Mouse (Mus musculus) embryonic facial prominence, embryonic 12.5 days (tissue): ENCODE measurements around the gene Gfod2. TPM values are rescaled to one million over a fixed set of nuclear protein-coding genes. Genes with fewer than 3 reads are reported as not detected.

ENCODE experiments used
- ATAC-seq: fragments of 200-750 bp; cut with Nextera tagmentation; 2 replicates; pipeline ENCODE4 v1.8.0; 2017; ENCODE audit not compliant: insufficient number of reproducible peaks, insufficient read depth, low FRiP score, low TSS enrichment
- H3K27ac ChIP-seq: fragments of 300-500 bp; sonication (generic); 2 replicates; pipeline ENCODE4 v1.5.1; 2016; ENCODE audit warnings: mild to moderate bottlenecking
- H3K27me3 ChIP-seq: fragments of 300-500 bp; sonication (generic); 2 replicates; pipeline ENCODE4 v1.6.1; 2016; ENCODE audit warnings: mild to moderate bottlenecking, moderate library complexity
- H3K36me3 ChIP-seq: fragments of 300-500 bp; sonication (generic); 2 replicates; pipeline ENCODE4 v1.6.1; 2016; ENCODE audit warnings: mild to moderate bottlenecking
- H3K4me1 ChIP-seq: fragments of 300-500 bp; sonication (generic); 2 replicates; pipeline ENCODE4 v1.6.1; 2016
- H3K4me2 ChIP-seq: fragments of 300-500 bp; sonication (generic); replicated peaks from 2 replicates; pipeline ENCODE4 v1.6.1; 2016; ENCODE audit warnings: mild to moderate bottlenecking, moderate library complexity
- H3K4me3 ChIP-seq: fragments of 300-500 bp; sonication (generic); 2 replicates; pipeline ENCODE4 v1.5.1; 2016; ENCODE audit warnings: mild to moderate bottlenecking
- H3K9ac ChIP-seq: fragments of 300-500 bp; sonication (generic); 2 replicates; pipeline ENCODE4 v1.6.1; 2016; ENCODE audit warnings: mild to moderate bottlenecking, moderate library complexity
- H3K9me3 ChIP-seq: fragments of 300-500 bp; sonication (generic); 2 replicates; pipeline ENCODE4 v1.6.1; 2016; ENCODE audit warnings: mild to moderate bottlenecking, moderate library complexity
- WGBS: fragments of 180-500 bp; shearing (Covaris S2); methylation state at CpG from one replicate; pipeline ENCODE4 v1.1.7; 2016; 5-methylcytosine and 5-hydroxymethylcytosine counted together
- polyA plus RNA-seq: library from polyadenylated mRNA; unstranded; fragments of >200 nt; fragmentation: Nextera tagmentation; extraction: Ambion mirVana; gene quantifications from 2 replicates; pipeline ENCODE4 v1.2.1, GENCODE M21; 2016

Gene Gfod2
- polyA plus RNA-seq: 30.2 and 33.7 TPM in 2 replicates

- H3K4me3 ChIP-seq: peak within 1 kb of the TSS; percentile 97
- peaks cover 8% of the 10 kb centered on the region; the same call in 1 of the 2 replicates for H3K4me1 ChIP-seq
- peak within 1 kb of the TSS; percentile 84 for H3K9ac ChIP-seq
- ATAC-seq: peak; percentile 95
- H3K36me3 ChIP-seq: no peaks in the 10 kb centered on the region
- peak within 1 kb of the TSS; percentile 69 for H3K4me2 ChIP-seq
- no peaks in the 10 kb centered on the region for H3K27me3 ChIP-seq
- no peaks in the 10 kb centered on the region for H3K9me3 ChIP-seq
- H3K27ac ChIP-seq: peak within 1 kb of the TSS; percentile 85
- 4% methylated on average over 57 of the region's 57 CpGs for WGBS
These were observed at the start of gene Gfod2 for GRCm38 (mm10) chr8:105758277-105759108. Gene Gfod2, minus strand, starts transcription at chr8:105758664.

GRCm38 (mm10) chr8:105807766-105808165 lies 49.3 kb upstream of the Gfod2 start:
- H3K9ac ChIP-seq: no peak overlapping the region
- 93% methylated on average over 5 of the region's 5 CpGs for WGBS
- H3K27me3 ChIP-seq: no peaks in the 10 kb centered on the region
- H3K9me3 ChIP-seq: no peaks in the 10 kb centered on the region
- no peak overlapping the region for H3K27ac ChIP-seq
- H3K4me2 ChIP-seq: no peak overlapping the region
- no peaks in the 10 kb centered on the region for H3K4me1 ChIP-seq
- H3K4me3 ChIP-seq: no peak overlapping the region
- no peak for ATAC-seq
- peaks cover 14% of the 10 kb centered on the region for H3K36me3 ChIP-seq

- ATAC-seq: no peak
- Histone ChIP-seq H3K4me3 (no peak overlapping the region), H3K36me3 (peaks cover 8% of the 10 kb centered on the region), H3K9ac (no peak overlapping the region), H3K27me3 (no peaks in the 10 kb centered on the region), H3K9me3 (no peaks in the 10 kb centered on the region), H3K4me1 (no peaks in the 10 kb centered on the region), H3K27ac (no peak overlapping the region), H3K4me2 (no peak overlapping the region)
- WGBS: 61% methylated on average over 1 of the region's 1 CpGs
These were observed 47.5 kb upstream of the Gfod2 start for GRCm38 (mm10) chr8:105805964-105806363.

- no peaks in the 10 kb centered on the region for H3K4me1 ChIP-seq
- no peak overlapping the region for H3K27ac ChIP-seq
- H3K27me3 ChIP-seq: no peaks in the 10 kb centered on the region
- 80% methylated on average over 3 of the region's 3 CpGs for WGBS
- ATAC-seq: no peak
- H3K9ac ChIP-seq: no peak overlapping the region
- no peaks in the 10 kb centered on the region for H3K9me3 ChIP-seq
- H3K36me3 ChIP-seq: peaks cover 8% of the 10 kb centered on the region
- H3K4me2 ChIP-seq: no peak overlapping the region
- H3K4me3 ChIP-seq: no peak overlapping the region
These were observed 46.9 kb upstream of the Gfod2 start for GRCm38 (mm10) chr8:105805346-105805745.

- peaks cover 8% of the 10 kb centered on the region for H3K36me3 ChIP-seq
- 90% methylated on average over 7 of the region's 7 CpGs for WGBS
These were observed 46.3 kb upstream of the Gfod2 start for GRCm38 (mm10) chr8:105804797-105805196.

GRCm38 (mm10) chr8:105801153-105801904 lies 42.9 kb upstream of the Gfod2 start:
- no peak for ATAC-seq
- H3K4me2 ChIP-seq: no peak overlapping the region
- H3K36me3 ChIP-seq: peaks cover 13% of the 10 kb centered on the region
- no peak overlapping the region for H3K9ac ChIP-seq
- H3K27ac ChIP-seq: no peak overlapping the region
- peaks cover 11% of the 10 kb centered on the region for H3K4me1 ChIP-seq
- no peak overlapping the region for H3K4me3 ChIP-seq
- no peaks in the 10 kb centered on the region for H3K9me3 ChIP-seq
- no peaks in the 10 kb centered on the region for H3K27me3 ChIP-seq
- 88% methylated on average over 6 of the region's 6 CpGs for WGBS

More at GRCm38 (mm10) chr8:105804797-105805196, 46.3 kb upstream of the Gfod2 start:
- no peak overlapping the region for H3K27ac ChIP-seq
- no peak overlapping the region for H3K4me3 ChIP-seq
- no peaks in the 10 kb centered on the region for H3K27me3 ChIP-seq
- ATAC-seq: no peak
- no peak overlapping the region for H3K4me2 ChIP-seq
- no peaks in the 10 kb centered on the region for H3K9me3 ChIP-seq
- no peak overlapping the region for H3K9ac ChIP-seq
- H3K4me1 ChIP-seq: no peaks in the 10 kb centered on the region

GRCm38 (mm10) chr8:105799091-105799812 lies 40.8 kb upstream of the Gfod2 start:
- H3K4me2 ChIP-seq: no peak overlapping the region
- peak overlapping the region; percentile 14; the same call in 1 of the 2 replicates for H3K27ac ChIP-seq
- WGBS: 53% methylated on average over 8 of the region's 8 CpGs
- H3K4me3 ChIP-seq: no peak overlapping the region
- no peaks in the 10 kb centered on the region for H3K27me3 ChIP-seq
- H3K9ac ChIP-seq: no peak overlapping the region
- H3K9me3 ChIP-seq: no peaks in the 10 kb centered on the region
- no peak for ATAC-seq
- H3K36me3 ChIP-seq: peaks cover 6% of the 10 kb centered on the region; the same call in 1 of the 2 replicates
- H3K4me1 ChIP-seq: peaks cover 11% of the 10 kb centered on the region

GRCm38 (mm10) chr8:105798408-105798807 lies 39.9 kb upstream of the Gfod2 start:
- Histone ChIP-seq H3K4me1 (peaks cover 11% of the 10 kb centered on the region), H3K4me2 (no peak overlapping the region), H3K9ac (no peak overlapping the region), H3K9me3 (no peaks in the 10 kb centered on the region), H3K4me3 (no peak overlapping the region), H3K27ac (no peak overlapping the region), H3K27me3 (no peaks in the 10 kb centered on the region), H3K36me3 (peaks cover 6% of the 10 kb centered on the region; the same call in 1 of the 2 replicates)
- ATAC-seq: no peak
- 88% methylated on average over 5 of the region's 5 CpGs for WGBS

GRCm38 (mm10) chr8:105795785-105796184 lies 37.3 kb upstream of the Gfod2 start:
- ATAC-seq: no peak
- 91% methylated on average over 1 of the region's 1 CpGs for whole genome bisulfite sequencing
- no peaks in the 10 kb centered on the region for H3K27me3 ChIP-seq

GRCm38 (mm10) chr8:105794009-105794598 lies 35.6 kb upstream of the Gfod2 start:
- 84% methylated on average over 3 of the region's 3 CpGs for WGBS
- no peak overlapping the region for H3K9ac ChIP-seq
- H3K4me2 ChIP-seq: no peak overlapping the region
- H3K4me3 ChIP-seq: no peak overlapping the region
- no peak overlapping the region for H3K27ac ChIP-seq
- peaks cover 12% of the 10 kb centered on the region; the same call in 1 of the 2 replicates for H3K36me3 ChIP-seq
- no peaks in the 10 kb centered on the region for H3K27me3 ChIP-seq
- ATAC-seq: no peak
- no peaks in the 10 kb centered on the region for H3K9me3 ChIP-seq
- H3K4me1 ChIP-seq: peaks cover 6% of the 10 kb centered on the region

More at GRCm38 (mm10) chr8:105795785-105796184, 37.3 kb upstream of the Gfod2 start:
- H3K4me3 ChIP-seq: no peak overlapping the region
- peaks cover 8% of the 10 kb centered on the region; the same call in 1 of the 2 replicates for H3K36me3 ChIP-seq
- H3K27ac ChIP-seq: no peak overlapping the region
- H3K9me3 ChIP-seq: no peaks in the 10 kb centered on the region
- H3K9ac ChIP-seq: no peak overlapping the region
- no peak overlapping the region for H3K4me2 ChIP-seq
- H3K4me1 ChIP-seq: peaks cover 11% of the 10 kb centered on the region

- no peak for ATAC-seq
- H3K36me3 ChIP-seq: 0 out of 2 replicates have a peak, but pooled peaks cover 6% of the 10 kb centered on the region
- H3K27me3 ChIP-seq: no peaks in the 10 kb centered on the region
- H3K4me1 ChIP-seq: no peaks in the 10 kb centered on the region
- no peak overlapping the region for H3K27ac ChIP-seq
- 97% methylated on average over 1 of the region's 1 CpGs for WGBS
- H3K4me3 ChIP-seq: no peak overlapping the region
- H3K9me3 ChIP-seq: no peaks in the 10 kb centered on the region
- no peak overlapping the region for H3K9ac ChIP-seq
- no peak overlapping the region for H3K4me2 ChIP-seq
These were observed 34.9 kb upstream of the Gfod2 start for GRCm38 (mm10) chr8:105793331-105793730.
